Mouse (Mus musculus): ENCODE results near the gene Syne2. TPM values are rescaled to one million over a fixed set of nuclear protein-coding genes. Genes with fewer than 3 reads are reported as not detected.
A peak's percentile ranks its signal among the peaks of the same experiment; 100 is the strongest.

The Syne2 gene
- polyA plus RNA-seq, 1 experiment from 2014 or later: 6.3 TPM

DNA sequence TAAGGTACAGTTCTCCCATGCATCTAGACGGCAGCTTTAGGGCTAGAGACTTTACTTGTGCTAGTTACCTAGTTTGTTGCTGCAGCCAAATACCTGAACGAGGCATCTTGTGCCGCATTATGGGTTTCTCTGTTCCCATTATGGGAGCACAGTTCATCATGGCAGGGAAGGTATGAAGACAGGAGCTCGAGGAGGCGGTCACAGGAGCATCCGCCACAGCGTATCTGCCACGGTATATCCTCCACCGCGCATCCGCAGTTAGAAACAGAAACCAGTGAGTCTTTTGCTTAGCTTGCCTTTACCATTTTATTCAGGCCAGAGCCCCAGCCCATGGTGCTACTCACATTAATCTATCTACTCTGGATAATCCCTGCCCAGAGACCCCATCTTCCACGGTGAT lies 70.8 kb downstream of the Syne2 start:
- no peak overlapping the region for H3K9ac ChIP-seq (replicated peaks)
- no peaks in the 10 kb centered on the region for H3K4me1 ChIP-seq (ENCODE audit: insufficient read depth)
- no peak for TF ChIP-seq CTCF (IDR thresholded peaks at IDR 0.05; ENCODE audit: low read depth)
- no peak for TF ChIP-seq EP300 (IDR thresholded peaks at IDR 0.05; ENCODE audit: low read depth)
- DNase-seq (no peak), ATAC-seq (no peak)
- H3K4me2 ChIP-seq (ENCODE audit: low read depth, low read length): no peak overlapping the region
- peaks cover 10% of the 10 kb centered on the region for H3K36me3 ChIP-seq (replicated peaks; ENCODE audit: insufficient read depth, low read length)
- 88% methylated on average over 12 of the region's 12 CpGs for WGBS (ENCODE audit: insufficient replicate concordance)
- no peaks in the 10 kb centered on the region for H3K27me3 ChIP-seq (ENCODE audit: insufficient read depth, low read length)
- no peak overlapping the region for H3K27ac ChIP-seq (ENCODE audit: low read depth)
- H3K4me3 ChIP-seq (ENCODE audit: low read depth, low read length): no peak overlapping the region
- no peaks in the 10 kb centered on the region for H3K9me3 ChIP-seq (ENCODE audit: low read length)

GRCm38 (mm10) chr12:75891206-75891605 lies 73.3 kb downstream of the Syne2 start:
- Histone ChIP-seq H3K4me1 (ENCODE audit: insufficient read depth) (no peaks in the 10 kb centered on the region), H3K27ac (ENCODE audit: low read depth) (no peak overlapping the region), H3K9ac (replicated peaks) (no peak overlapping the region), H3K27me3 (ENCODE audit: insufficient read depth, low read length) (no peaks in the 10 kb centered on the region), H3K9me3 (ENCODE audit: low read length) (no peaks in the 10 kb centered on the region), H3K4me3 (ENCODE audit: low read depth, low read length) (no peak overlapping the region), H3K4me2 (ENCODE audit: low read depth, low read length) (no peak overlapping the region), H3K36me3 (replicated peaks; ENCODE audit: insufficient read depth, low read length) (peaks cover 10% of the 10 kb centered on the region)
- whole genome bisulfite sequencing (ENCODE audit: insufficient replicate concordance): 80% methylated on average over 5 of the region's 5 CpGs
- TF ChIP-seq EP300 (IDR thresholded peaks at IDR 0.05; ENCODE audit: low read depth): no peak
- TF ChIP-seq CTCF (IDR thresholded peaks at IDR 0.05; ENCODE audit: low read depth): no peak
- DNase-seq: no peak
- no peak for ATAC-seq

GRCm38 (mm10) chr12:75893392-75893791 lies 75.5 kb downstream of the Syne2 start:
- H3K27me3 ChIP-seq (ENCODE audit: insufficient read depth, low read length): no peaks in the 10 kb centered on the region
- no peak overlapping the region for H3K4me3 ChIP-seq (ENCODE audit: low read depth, low read length)
- no peak overlapping the region for H3K4me2 ChIP-seq (ENCODE audit: low read depth, low read length)
- no peaks in the 10 kb centered on the region for H3K9me3 ChIP-seq (ENCODE audit: low read length)
- H3K36me3 ChIP-seq (replicated peaks; ENCODE audit: insufficient read depth, low read length): peaks cover 8% of the 10 kb centered on the region
- DNase-seq (no peak), ATAC-seq (no peak)
- WGBS (ENCODE audit: insufficient replicate concordance): 68% methylated on average over 5 of the region's 5 CpGs
- H3K27ac ChIP-seq (ENCODE audit: low read depth): no peak overlapping the region
- H3K9ac ChIP-seq (replicated peaks): no peak overlapping the region
- TF ChIP-seq EP300 (IDR thresholded peaks at IDR 0.05; ENCODE audit: low read depth): no peak
- peak; percentile 54 for TF ChIP-seq CTCF (IDR thresholded peaks at IDR 0.05; ENCODE audit: low read depth)
- H3K4me1 ChIP-seq (ENCODE audit: insufficient read depth): no peaks in the 10 kb centered on the region

GRCm38 (mm10) chr12:75894316-75894997 lies 76.5 kb downstream of the Syne2 start:
- no peaks in the 10 kb centered on the region for H3K9me3 ChIP-seq (ENCODE audit: low read length)
- H3K4me1 ChIP-seq (ENCODE audit: insufficient read depth): no peaks in the 10 kb centered on the region
- ATAC-seq (no peak), DNase-seq (no peak)
- H3K36me3 ChIP-seq (replicated peaks; ENCODE audit: insufficient read depth, low read length): peaks cover 16% of the 10 kb centered on the region
- no peak overlapping the region for H3K27ac ChIP-seq (ENCODE audit: low read depth)
- no peak overlapping the region for H3K4me2 ChIP-seq (ENCODE audit: low read depth, low read length)
- TF ChIP-seq EP300 (IDR thresholded peaks at IDR 0.05; ENCODE audit: low read depth): no peak
- peak; percentile 45 for TF ChIP-seq CTCF (IDR thresholded peaks at IDR 0.05; ENCODE audit: low read depth)
- WGBS (ENCODE audit: insufficient replicate concordance): 74% methylated on average over 9 of the region's 9 CpGs
- no peak overlapping the region for H3K9ac ChIP-seq (replicated peaks)
- no peaks in the 10 kb centered on the region for H3K27me3 ChIP-seq (ENCODE audit: insufficient read depth, low read length)
- no peak overlapping the region for H3K4me3 ChIP-seq (ENCODE audit: low read depth, low read length)

DNA sequence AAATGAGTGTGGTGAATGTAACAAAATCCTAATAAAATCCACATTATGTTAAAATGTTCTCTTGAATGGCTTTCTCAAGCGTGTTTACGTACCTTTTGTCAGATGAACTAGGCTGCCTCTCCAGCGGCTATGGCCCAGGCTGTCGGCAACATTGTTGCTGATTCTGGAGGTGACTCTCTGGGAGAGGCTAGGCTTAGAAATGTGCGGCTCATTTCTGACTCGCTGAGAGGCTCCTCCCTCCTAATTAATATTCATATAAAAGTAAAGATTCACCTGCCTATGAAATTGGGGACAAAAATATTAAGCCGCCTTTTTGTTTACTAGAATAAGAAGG lies 77.0 kb downstream of the Syne2 start:
- Histone ChIP-seq H3K4me1 (ENCODE audit: insufficient read depth) (no peaks in the 10 kb centered on the region), H3K4me3 (ENCODE audit: low read depth, low read length) (no peak overlapping the region), H3K4me2 (ENCODE audit: low read depth, low read length) (no peak overlapping the region), H3K27ac (ENCODE audit: low read depth) (no peak overlapping the region), H3K9me3 (ENCODE audit: low read length) (no peaks in the 10 kb centered on the region), H3K9ac (replicated peaks) (no peak overlapping the region), H3K36me3 (replicated peaks; ENCODE audit: insufficient read depth, low read length) (peaks cover 16% of the 10 kb centered on the region), H3K27me3 (ENCODE audit: insufficient read depth, low read length) (no peaks in the 10 kb centered on the region)
- WGBS (ENCODE audit: insufficient replicate concordance): 82% methylated on average over 7 of the region's 7 CpGs
- DNase-seq: no peak
- no peak for ATAC-seq
- no peak for TF ChIP-seq EP300 (IDR thresholded peaks at IDR 0.05; ENCODE audit: low read depth)
- no peak for TF ChIP-seq CTCF (IDR thresholded peaks at IDR 0.05; ENCODE audit: low read depth)

DNA sequence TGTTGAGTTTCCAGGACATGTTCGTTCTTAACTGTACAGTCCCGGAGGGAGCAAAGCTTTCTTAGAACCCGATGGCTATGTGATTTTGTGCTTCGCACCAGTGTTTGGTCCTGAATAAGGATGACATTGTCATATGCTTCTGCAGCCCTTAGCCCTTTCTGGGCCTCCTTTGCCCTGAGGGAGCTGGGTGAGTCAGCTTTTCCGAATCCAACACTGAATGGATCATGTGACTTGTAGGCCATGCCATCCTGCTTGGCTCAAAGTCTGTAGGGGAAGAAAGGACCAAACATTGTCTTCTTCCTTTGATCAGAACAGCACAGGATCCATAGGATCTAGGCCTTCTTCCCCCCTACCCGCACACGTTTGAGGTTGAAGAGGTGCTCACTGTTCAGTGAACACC lies 79.9 kb downstream of the Syne2 start:
- Histone ChIP-seq H3K9me3 (ENCODE audit: low read length) (no peaks in the 10 kb centered on the region), H3K36me3 (replicated peaks; ENCODE audit: insufficient read depth, low read length) (peaks cover 14% of the 10 kb centered on the region; the same call in 1 of the 2 replicates), H3K4me3 (ENCODE audit: low read depth, low read length) (no peak overlapping the region), H3K9ac (replicated peaks) (no peak overlapping the region), H3K27me3 (ENCODE audit: insufficient read depth, low read length) (no peaks in the 10 kb centered on the region), H3K4me2 (ENCODE audit: low read depth, low read length) (no peak overlapping the region), H3K27ac (ENCODE audit: low read depth) (no peak overlapping the region), H3K4me1 (ENCODE audit: insufficient read depth) (no peaks in the 10 kb centered on the region)
- no peak for DNase-seq
- TF ChIP-seq CTCF (IDR thresholded peaks at IDR 0.05; ENCODE audit: low read depth) (no peak), EP300 (IDR thresholded peaks at IDR 0.05; ENCODE audit: low read depth) (no peak)
- 88% methylated on average over 7 of the region's 7 CpGs for WGBS (ENCODE audit: insufficient replicate concordance)
- ATAC-seq: no peak

Measured in liver, postnatal 0 days (tissue).